In genomic region chr10:59265674-59266073, GRCm38 (mm10) we compare ENCODE assay signal across 11 mouse cellular contexts. TPM values are rescaled to one million over a fixed set of nuclear protein-coding genes. Genes with fewer than 3 reads are reported as not detected.
DNase-seq lines count a peak whose midpoint lies in the region; ATAC-seq lines count a peak whose summit lies in the region.
"Had no signal": no experiment of that assay in that cellular context is flagged by ENCODE, and none has a peak within 500 bp of the region (broad histone marks: within the 10 kb centered on the region; RNA-seq: fewer than 3 reads in every experiment).

No protein-coding gene starts in this region.

- H3K9me3 ChIP-seq in heart, embryonic 11.5 days (replicated peaks; ENCODE audit: control insufficient read depth, low read length) = no peaks in the 10 kb centered on the region
- H3K9me3 ChIP-seq in embryonic facial prominence, embryonic 12.5 days = no peaks in the 10 kb centered on the region
- no peaks in the 10 kb centered on the region for H3K9me3 ChIP-seq in liver, embryonic 12.5 days (replicated peaks)
- no peaks in the 10 kb centered on the region for H3K9me3 ChIP-seq in neural tube, embryonic 15.5 days (replicated peaks)
- H3K9me3 ChIP-seq: hindbrain, embryonic 12.5 days; midbrain, embryonic 10.5 days had no signal

- H3K9ac ChIP-seq in heart, embryonic 11.5 days (ENCODE audit: low read depth, low read length) = no peak overlapping the region
- H3K9ac ChIP-seq in embryonic facial prominence, embryonic 12.5 days = no peak overlapping the region
- no peak overlapping the region for H3K9ac ChIP-seq in liver, embryonic 12.5 days
- no peak overlapping the region for H3K9ac ChIP-seq in neural tube, embryonic 15.5 days (replicated peaks)
- H3K9ac ChIP-seq: hindbrain, embryonic 12.5 days had no signal

- H3K36me3 ChIP-seq in heart, embryonic 11.5 days (ENCODE audit: control insufficient read depth, insufficient read depth, low read length) = no peaks in the 10 kb centered on the region
- no peaks in the 10 kb centered on the region for H3K36me3 ChIP-seq in embryonic facial prominence, embryonic 12.5 days
- no peaks in the 10 kb centered on the region for H3K36me3 ChIP-seq in liver, embryonic 12.5 days
- no peaks in the 10 kb centered on the region for H3K36me3 ChIP-seq in neural tube, embryonic 15.5 days
- H3K36me3 ChIP-seq: hindbrain, embryonic 12.5 days; midbrain, embryonic 10.5 days had no signal

- H3K4me3 ChIP-seq in heart, embryonic 11.5 days (ENCODE audit: low read depth, low read length) = no peak overlapping the region
- H3K4me3 ChIP-seq in embryonic facial prominence, embryonic 12.5 days = no peak overlapping the region
- H3K4me3 ChIP-seq in liver, embryonic 12.5 days = no peak overlapping the region
- no peak overlapping the region for H3K4me3 ChIP-seq in neural tube, embryonic 15.5 days (replicated peaks)
- H3K4me3 ChIP-seq: hindbrain, embryonic 12.5 days; midbrain, embryonic 10.5 days had no signal

- no peak overlapping the region for H3K27ac ChIP-seq in heart, embryonic 11.5 days (ENCODE audit: low read depth, low read length)
- 0 out of 2 replicates have a peak overlapping the region, but pooled peaks have one; percentile 17 for H3K27ac ChIP-seq in embryonic facial prominence, embryonic 12.5 days
- H3K27ac ChIP-seq in liver, embryonic 12.5 days = 0 out of 2 replicates have a peak overlapping the region, but pooled peaks have one; percentile 8
- H3K27ac ChIP-seq in neural tube, embryonic 15.5 days (replicated peaks) = no peak overlapping the region
- H3K27ac ChIP-seq: hindbrain, embryonic 12.5 days; midbrain, embryonic 10.5 days had no signal

- peak; percentile 26 to 47 for DNase-seq in heart, adult 18-20 months
- no peak for DNase-seq in B cell, adult 2 months
- no peak for DNase-seq in adrenal gland, adult 18-20 months (ENCODE audit: low spot score in 2 of 2)
- DNase-seq: cerebellum, adult 8-10 months had no signal

- ATAC-seq in heart, embryonic 11.5 days (replicated peaks; ENCODE audit: insufficient number of reproducible peaks, low FRiP score, low TSS enrichment) = no peak
- ATAC-seq in embryonic facial prominence, embryonic 12.5 days (ENCODE audit: insufficient number of reproducible peaks, insufficient read depth, low FRiP score, low TSS enrichment) = no peak
- peak; percentile 28; the same call in 1 of the 2 replicates for ATAC-seq in liver, embryonic 12.5 days
- peak; percentile 74 for ATAC-seq in megakaryocyte, adult 5-6 weeks (ENCODE audit: poor library complexity, severe bottlenecking)
- ATAC-seq in neural tube, embryonic 15.5 days (ENCODE audit: low FRiP score) = no peak

- H3K4me2 ChIP-seq in heart, embryonic 11.5 days = no peak overlapping the region
- no peak overlapping the region for H3K4me2 ChIP-seq in embryonic facial prominence, embryonic 12.5 days (replicated peaks)
- no peak overlapping the region for H3K4me2 ChIP-seq in liver, embryonic 12.5 days
- H3K4me2 ChIP-seq in neural tube, embryonic 15.5 days = no peak overlapping the region
- H3K4me2 ChIP-seq: hindbrain, embryonic 12.5 days had no signal

- 45% methylated on average over 4 of the region's 4 CpGs for WGBS in heart, embryonic 11.5 days (ENCODE audit: insufficient replicate concordance)
- 35% methylated on average over 4 of the region's 4 CpGs for WGBS in embryonic facial prominence, embryonic 12.5 days
- 35% methylated on average over 4 of the region's 4 CpGs for WGBS in liver, embryonic 12.5 days (ENCODE audit: insufficient replicate concordance)
- WGBS in neural tube, embryonic 15.5 days = 68% methylated on average over 4 of the region's 4 CpGs

- no peaks in the 10 kb centered on the region for H3K27me3 ChIP-seq in heart, embryonic 11.5 days (ENCODE audit: control insufficient read depth, insufficient read depth, low read length)
- H3K27me3 ChIP-seq in embryonic facial prominence, embryonic 12.5 days = no peaks in the 10 kb centered on the region
- no peaks in the 10 kb centered on the region for H3K27me3 ChIP-seq in liver, embryonic 12.5 days (replicated peaks)
- H3K27me3 ChIP-seq in neural tube, embryonic 15.5 days (replicated peaks) = no peaks in the 10 kb centered on the region
- H3K27me3 ChIP-seq: hindbrain, embryonic 12.5 days had no signal

- peaks cover 4% of the 10 kb centered on the region; the same call in 1 of the 2 replicates for H3K4me1 ChIP-seq in heart, embryonic 11.5 days (ENCODE audit: control insufficient read depth, insufficient read depth, low read length)
- H3K4me1 ChIP-seq in embryonic facial prominence, embryonic 12.5 days = peaks cover 15% of the 10 kb centered on the region
- peaks cover 18% of the 10 kb centered on the region for H3K4me1 ChIP-seq in liver, embryonic 12.5 days
- no peaks in the 10 kb centered on the region for H3K4me1 ChIP-seq in neural tube, embryonic 15.5 days

RNA-seq across cellular contexts. Expression of gene Sowahc, which starts 43.9 kb away (rescaled TPM):
- 1 to 10 TPM; 1.3 to 2.7 TPM for total RNA-seq in heart, adult 18-20 months (2021)
- polyA plus RNA-seq in heart, embryonic 11.5 days (2014; fragmentation: Nextera tagmentation; extraction: Ambion mirVana) = 2.0 and 3.1 TPM in 2 replicates
- 15.1 and 16.6 TPM in 2 replicates for polyA plus RNA-seq in embryonic facial prominence, embryonic 12.5 days (2016; fragmentation: Nextera tagmentation; extraction: Ambion mirVana)
- 2.8 and 3.1 TPM in 2 replicates for polyA plus RNA-seq in liver, embryonic 12.5 days (2016; fragmentation: Nextera tagmentation; extraction: Ambion mirVana)
- 50.0 and 54.3 TPM in 2 replicates for total RNA-seq in megakaryocyte, adult 5-6 weeks (2015)
- total RNA-seq in megakaryocyte, adult 5-6 weeks (2017) = 56.0 and 68.8 TPM in 2 replicates
- 16.9 and 18.1 TPM in 2 replicates for polyA plus RNA-seq in neural tube, embryonic 15.5 days (2015; fragmentation: Nextera tagmentation; extraction: Ambion mirVana)
- total RNA-seq in adrenal gland, adult 18-20 months (2021) = 10 to 100 TPM; 34.8 to 56.6 TPM

RNA-seq across cellular contexts. Expression of gene Sept10, which starts 44.0 kb away (rescaled TPM):
- 10 to 100 TPM; 15.0 to 16.6 TPM for total RNA-seq in heart, adult 18-20 months (2021)
- polyA plus RNA-seq in heart, embryonic 11.5 days (2014; fragmentation: Nextera tagmentation; extraction: Ambion mirVana) = 40.3 and 46.3 TPM in 2 replicates
- 32.1 and 36.8 TPM in 2 replicates for polyA plus RNA-seq in embryonic facial prominence, embryonic 12.5 days (2016; fragmentation: Nextera tagmentation; extraction: Ambion mirVana)
- 12.8 and 12.9 TPM in 2 replicates for polyA plus RNA-seq in liver, embryonic 12.5 days (2016; fragmentation: Nextera tagmentation; extraction: Ambion mirVana)
- 17.6 and 19.8 TPM in 2 replicates for total RNA-seq in megakaryocyte, adult 5-6 weeks (2015)
- total RNA-seq in megakaryocyte, adult 5-6 weeks (2017) = 44.5 and 54.9 TPM in 2 replicates
- 13.0 and 17.8 TPM in 2 replicates for polyA plus RNA-seq in neural tube, embryonic 15.5 days (2015; fragmentation: Nextera tagmentation; extraction: Ambion mirVana)
- 10 to 100 TPM; 36.5 to 38.8 TPM for total RNA-seq in adrenal gland, adult 18-20 months (2021)

RNA-seq across cellular contexts. Expression of gene P4ha1, which starts 57.4 kb away (rescaled TPM):
- total RNA-seq in heart, adult 18-20 months (2021) = 10 to 100 TPM; 49.0 to 79.8 TPM
- 54.8 and 66.1 TPM in 2 replicates for polyA plus RNA-seq in heart, embryonic 11.5 days (2014; fragmentation: Nextera tagmentation; extraction: Ambion mirVana)
- polyA plus RNA-seq in embryonic facial prominence, embryonic 12.5 days (2016; fragmentation: Nextera tagmentation; extraction: Ambion mirVana) = 61.2 and 62.5 TPM in 2 replicates
- 24.7 and 27.4 TPM in 2 replicates for polyA plus RNA-seq in liver, embryonic 12.5 days (2016; fragmentation: Nextera tagmentation; extraction: Ambion mirVana)
- 9.6 and 14.3 TPM in 2 replicates for total RNA-seq in megakaryocyte, adult 5-6 weeks (2015)
- 19.2 and 25.0 TPM in 2 replicates for total RNA-seq in megakaryocyte, adult 5-6 weeks (2017)
- 31.1 and 36.4 TPM in 2 replicates for polyA plus RNA-seq in neural tube, embryonic 15.5 days (2015; fragmentation: Nextera tagmentation; extraction: Ambion mirVana)
- 100 to 1,000 TPM in 1 of 2 experiments, 10 to 100 TPM in 1; 82.5 to 154 TPM for total RNA-seq in adrenal gland, adult 18-20 months (2021)

Comparison
In these comparisons a context has a peak if more than half of its experiments do, and no peak if none do; other contexts are left out.
1. DNase-seq: peak in heart, adult 18-20 months (2 of 2); none in B cell, adult 2 months (0 of 2) and adrenal gland, adult 18-20 months (0 of 2).
2. ATAC-seq: peak in liver, embryonic 12.5 days (single experiment) and megakaryocyte, adult 5-6 weeks (single experiment); none in heart, embryonic 11.5 days (single experiment), embryonic facial prominence, embryonic 12.5 days (single experiment) and neural tube, embryonic 15.5 days (single experiment).
3. H3K27ac ChIP-seq: peak in embryonic facial prominence, embryonic 12.5 days (single experiment) and liver, embryonic 12.5 days (single experiment); none in heart, embryonic 11.5 days (single experiment) and neural tube, embryonic 15.5 days (single experiment).